In the genomic region with DNA sequence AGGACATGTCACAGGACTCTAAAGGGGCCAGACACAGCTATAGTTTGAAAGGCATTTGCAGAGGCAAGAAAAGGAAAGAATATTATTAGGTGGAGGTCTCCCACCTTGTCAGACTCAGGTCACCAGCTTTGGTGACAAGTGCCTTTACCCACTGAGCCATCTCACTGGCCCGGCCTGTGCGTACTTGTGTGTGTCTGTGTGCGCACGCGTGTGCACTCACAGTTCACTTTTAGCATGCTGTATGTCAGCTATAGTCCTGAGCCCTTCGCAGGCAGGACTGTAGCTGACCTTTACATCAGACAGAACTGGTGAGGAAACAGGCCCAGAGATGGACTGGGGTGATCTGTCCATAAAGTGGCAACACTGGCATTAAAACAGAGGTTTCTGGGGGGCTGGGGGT, we compare ENCODE assay signal across 26 mouse cellular contexts. TPM values are rescaled to one million over a fixed set of nuclear protein-coding genes. Genes with fewer than 3 reads are reported as not detected.
A peak's percentile ranks its signal among the peaks of the same experiment; 100 is the strongest.
DNase-seq lines count a peak whose midpoint lies in the region; ATAC-seq and TF ChIP-seq lines count a peak whose summit lies in the region.
"Had no signal": no experiment of that assay in that cellular context is flagged by ENCODE, and none has a peak within 500 bp of the region (broad histone marks: within the 10 kb centered on the region; RNA-seq: fewer than 3 reads in every experiment).

No protein-coding gene starts in this region.

- no peak overlapping the region for H3ac ChIP-seq in myocyte (ENCODE audit: control insufficient read depth, insufficient read length)

- DNase-seq in layer of hippocampus, adult 2 months (ENCODE audit: low spot score in 2 of 2), result no peak
- DNase-seq in layer of hippocampus, adult 18-20 months (ENCODE audit: low spot score in 2 of 2), result no peak
- DNase-seq in thymus, postnatal 25 days, result peak; percentile 27
- DNase-seq in thymus, postnatal 10 days (ENCODE audit: low spot score in 2 of 2), result no peak
- DNase-seq in embryonic facial prominence, embryonic 14.5 days (ENCODE audit: low spot score), result no peak
- no peak for DNase-seq in urinary bladder, adult 18-20 months (ENCODE audit: low spot score in 2 of 2)
- DNase-seq: adrenal gland, postnatal 14 days; cerebellum, adult 11 months; cerebellum, postnatal 14 days; gastrocnemius, postnatal 36 days; kidney, adult 8-10 months; layer of hippocampus, adult 9-11 months had no signal

- no peaks in the 10 kb centered on the region; the same call in 1 of the 2 replicates for H3K27me3 ChIP-seq in embryonic facial prominence, embryonic 14.5 days (replicated peaks; ENCODE audit: control insufficient read depth, insufficient read depth, low read length)
- no peaks in the 10 kb centered on the region for H3K27me3 ChIP-seq in myocyte (ENCODE audit: control insufficient read depth, insufficient read depth, insufficient read length)

- no peak for ATAC-seq in embryonic facial prominence, embryonic 14.5 days (ENCODE audit: low read depth)
- ATAC-seq: forebrain, embryonic 13.5 days; liver, embryonic 12.5 days had no signal

- TF ChIP-seq CTCF in layer of hippocampus, adult 2 months (conservative IDR thresholded peaks at IDR 0.05), result no peak

- no peak overlapping the region for H3K4me2 ChIP-seq in embryonic facial prominence, embryonic 14.5 days (ENCODE audit: low read depth, low read length)
- H3K4me2 ChIP-seq in myocyte (ENCODE audit: low read depth), result peak overlapping the region; percentile 60
- H3K4me2 ChIP-seq: forebrain, embryonic 13.5 days; hindbrain, embryonic 13.5 days; liver, embryonic 12.5 days; neural tube, embryonic 13.5 days had no signal

- no peaks in the 10 kb centered on the region for H3K9me3 ChIP-seq in embryonic facial prominence, embryonic 14.5 days (ENCODE audit: control insufficient read depth, low read length)
- H3K9me3 ChIP-seq: forebrain, embryonic 13.5 days; heart, embryonic 10.5 days; hindbrain, embryonic 13.5 days; liver, embryonic 12.5 days; midbrain, embryonic 10.5 days; neural tube, embryonic 13.5 days had no signal

- H3K9ac ChIP-seq in embryonic facial prominence, embryonic 14.5 days (ENCODE audit: low read depth, low read length), result no peak overlapping the region
- H3K9ac ChIP-seq: forebrain, embryonic 13.5 days; hindbrain, embryonic 13.5 days; liver, embryonic 12.5 days; neural tube, embryonic 13.5 days had no signal

- H3K4me1 ChIP-seq in embryonic facial prominence, embryonic 14.5 days (ENCODE audit: control insufficient read depth, insufficient read depth, low read length), result peaks cover 36% of the 10 kb centered on the region

- no peaks in the 10 kb centered on the region for H3K36me3 ChIP-seq in embryonic facial prominence, embryonic 14.5 days (ENCODE audit: control insufficient read depth, insufficient read depth, low read length)
- no peaks in the 10 kb centered on the region for H3K36me3 ChIP-seq in myocyte (ENCODE audit: control insufficient read depth, insufficient read depth)
- H3K36me3 ChIP-seq: G1E; heart, embryonic 10.5 days; hindbrain, embryonic 13.5 days; liver, embryonic 12.5 days; midbrain, embryonic 10.5 days; neural tube, embryonic 13.5 days had no signal

- H3K27ac ChIP-seq in layer of hippocampus, adult 2 months, result peak overlapping the region; percentile 36; the same call in 1 of the 2 replicates
- H3K27ac ChIP-seq in embryonic facial prominence, embryonic 14.5 days (replicated peaks; ENCODE audit: low read depth, low read length), result peak overlapping the region; percentile 24
- H3K27ac ChIP-seq: forebrain, embryonic 13.5 days; heart, embryonic 10.5 days; hindbrain, embryonic 13.5 days; left cerebral cortex, adult 2 months; liver, embryonic 12.5 days; macrophage; midbrain, embryonic 10.5 days; neural tube, embryonic 13.5 days had no signal

- no peak for TF ChIP-seq POLR2A in myocyte (IDR thresholded peaks at IDR 0.05; ENCODE audit: insufficient read length, low read depth)

- no peaks in the 10 kb centered on the region for H3K79me2 ChIP-seq in myocyte (ENCODE audit: control insufficient read depth, insufficient read depth)

- WGBS in embryonic facial prominence, embryonic 14.5 days, result 97% methylated on average over 6 of the region's 6 CpGs

- no peak overlapping the region for H3K4me3 ChIP-seq in layer of hippocampus, adult 2 months
- H3K4me3 ChIP-seq in embryonic facial prominence, embryonic 14.5 days (ENCODE audit: low read depth, low read length), result no peak overlapping the region
- H3K4me3 ChIP-seq in myocyte, result no peak overlapping the region
- H3K4me3 ChIP-seq: forebrain, embryonic 13.5 days; heart, embryonic 10.5 days; hindbrain, embryonic 13.5 days; left cerebral cortex, adult 2 months; liver, embryonic 12.5 days; midbrain, embryonic 10.5 days; neural tube, embryonic 13.5 days had no signal

TF ChIP-seq in myocyte, 11 proteins besides CTCF, POLR2A, EP300 and RAD21:
- no peak for TF ChIP-seq REST (IDR thresholded peaks at IDR 0.05; ENCODE audit: insufficient read depth, insufficient read length)
- TF ChIP-seq TCF3 (IDR thresholded peaks at IDR 0.05; ENCODE audit: insufficient read length, low read depth), result no peak
- no peak for TF ChIP-seq MYOG (IDR thresholded peaks at IDR 0.05; ENCODE audit: control insufficient read depth in 1 of 3, insufficient read depth in 1 of 3, insufficient read length in 2 of 3, low read depth in 2 of 3)
- TF ChIP-seq CEBPB (IDR thresholded peaks at IDR 0.05; ENCODE audit: insufficient read depth, poor library complexity, severe bottlenecking), result no peak
- no peak for TF ChIP-seq POLR2AphosphoS2 (IDR thresholded peaks at IDR 0.05; ENCODE audit: insufficient read length, low read depth)
- TF ChIP-seq MYOD1 (IDR thresholded peaks at IDR 0.05; ENCODE audit: control insufficient read depth in 1 of 3, insufficient read length in 2 of 3, low read depth in 2 of 3), result no peak
- TF ChIP-seq TCF12 (IDR thresholded peaks at IDR 0.05; ENCODE audit: insufficient read depth, poor library complexity, severe bottlenecking), result no peak
- TF ChIP-seq SRF (IDR thresholded peaks at IDR 0.05; ENCODE audit: control insufficient read depth, insufficient read length, low read depth), result no peak
- no peak for TF ChIP-seq USF1 (IDR thresholded peaks at IDR 0.05; ENCODE audit: low read depth)

RNA-seq across cellular contexts. Expression of gene Fam169b, which starts 4.7 kb away (rescaled TPM):
- total RNA-seq in layer of hippocampus, adult 2 months (2021), result 1 to 10 TPM in 1 of 2 experiments, under 1 TPM in 1; 0.64 to 1.1 TPM
- under 1 TPM; 0.41 to 0.47 TPM for total RNA-seq in layer of hippocampus, adult 18-20 months (2021)
- 2.1 and 2.4 TPM in 2 replicates for polyA plus RNA-seq in embryonic facial prominence, embryonic 14.5 days (2014; fragmentation: Nextera tagmentation; extraction: Ambion mirVana)
- polyA plus RNA-seq in myocyte (2012; fragmentation: generic; extraction: Trizol), result 0.79 TPM
- polyA plus RNA-seq: forebrain, embryonic 13.5 days; G1E had no signal

RNA-seq across cellular contexts. Expression of gene Pgpep1l, which starts 14.4 kb away (rescaled TPM):
- 1 to 10 TPM; 3.2 to 3.6 TPM for total RNA-seq in layer of hippocampus, adult 2 months (2021)
- 1 to 10 TPM; 3.3 to 4.2 TPM for total RNA-seq in layer of hippocampus, adult 18-20 months (2021)
- 0.54 TPM in 1 of 2 replicates, not detected in the other for polyA plus RNA-seq in embryonic facial prominence, embryonic 14.5 days (2014; fragmentation: Nextera tagmentation; extraction: Ambion mirVana)
- 0.22 TPM for polyA plus RNA-seq in myocyte (2012; fragmentation: generic; extraction: Trizol)
- total RNA-seq: adrenal gland, postnatal 14 days; G1E; heart, postnatal 25 days had no signal
- polyA plus RNA-seq: C2C12; forebrain, embryonic 13.5 days; heart, embryonic 10.5 days; hindbrain, embryonic 13.5 days; liver, embryonic 12.5 days; lung, embryonic 16.5 days; midbrain, embryonic 10.5 days; neural tube, embryonic 13.5 days; small intestine, adult 2 months had no signal
